Mouse (Mus musculus): ENCODE results near the gene Hells.

DNA sequence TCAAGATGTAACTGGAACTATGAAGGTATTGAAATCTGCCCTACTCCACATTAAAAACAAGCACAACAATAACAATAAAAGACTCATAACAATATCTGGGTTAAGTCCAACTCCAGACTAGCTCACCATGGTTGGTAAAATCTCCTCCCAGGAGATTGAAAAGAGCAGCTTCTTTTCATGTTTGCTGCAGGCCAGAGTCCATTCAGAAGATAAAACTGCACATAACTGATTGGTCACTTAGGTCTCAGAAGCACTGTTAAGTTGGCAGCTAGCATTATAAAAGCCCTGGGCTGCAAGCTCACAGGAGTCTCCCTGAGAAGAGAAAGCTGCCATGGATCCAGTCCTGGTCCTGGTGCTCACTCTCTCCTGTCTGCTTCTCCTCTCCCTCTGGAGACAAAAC, 76.0 kb downstream of the Hells start, which contains the start of gene Cyp2c55:
- TF ChIP-seq POLR2A (IDR thresholded peaks at IDR 0.05; ENCODE audit: control insufficient read depth, extremely low read depth, insufficient read depth, low read length, poor library complexity) (no peak), CTCF (IDR thresholded peaks at IDR 0.05; ENCODE audit: borderline replicate concordance, control insufficient read depth, extremely low read depth, insufficient read depth, low read length, poor library complexity) (no peak)

All from thymus, adult 2 months (tissue).